Mouse (Mus musculus) c-Kit-positive CD71-positive TER-119-negative erythroid progenitor cells, embryonic 14.5 days (primary cell): Measurements from ENCODE around the gene Fermt2.
"Not testable (repeated sequence)": the region's sequence is repeated elsewhere in the genome, so short reads cannot be mapped to it uniquely, and the experiment has no call there.

ENCODE experiments used
- DNase-seq: peaks from one replicate; pipeline ENCODE4 v3.0.0-alpha.2; 2013; ENCODE audit warnings: low read depth

Gene Fermt2

GRCm38 (mm10) chr14:45507923-45508322 is 22.0 kb downstream of the Fermt2 start:
- DNase-seq, result no peak

GRCm38 (mm10) chr14:45507447-45507846 is 22.5 kb downstream of the Fermt2 start:
- DNase-seq, result no peak

GRCm38 (mm10) chr14:45507032-45507431 is 22.9 kb downstream of the Fermt2 start:
- no peak for DNase-seq

GRCm38 (mm10) chr14:45506165-45506564 is 23.8 kb downstream of the Fermt2 start:
- no peak for DNase-seq

- no peak for DNase-seq
Measured at GRCm38 (mm10) chr14:45504422-45505113, 25.4 kb downstream of the Fermt2 start.

- DNase-seq, result no peak
Measured at GRCm38 (mm10) chr14:45503934-45504333, 26.0 kb downstream of the Fermt2 start.

GRCm38 (mm10) chr14:45500052-45500451 is 29.9 kb downstream of the Fermt2 start:
- no peak for DNase-seq

- DNase-seq, result no peak
Measured at GRCm38 (mm10) chr14:45497116-45497515, 32.8 kb downstream of the Fermt2 start.

- not testable (repeated sequence) for DNase-seq
Measured at GRCm38 (mm10) chr14:45495810-45496209, 34.1 kb downstream of the Fermt2 start.

- no peak for DNase-seq
Measured at GRCm38 (mm10) chr14:45493891-45494290, 36.0 kb downstream of the Fermt2 start.

GRCm38 (mm10) chr14:45492668-45493067 is 37.2 kb downstream of the Fermt2 start:
- DNase-seq, result no peak

GRCm38 (mm10) chr14:45492038-45492437 is 37.9 kb downstream of the Fermt2 start:
- no peak for DNase-seq

GRCm38 (mm10) chr14:45487201-45487600 is 42.7 kb downstream of the Fermt2 start:
- DNase-seq, result not testable (repeated sequence)

- DNase-seq, result not testable (repeated sequence)
Measured at GRCm38 (mm10) chr14:45483361-45483760, 46.6 kb downstream of the Fermt2 start.

GRCm38 (mm10) chr14:45478977-45479806 is 50.7 kb downstream of the Fermt2 start:
- no peak for DNase-seq

GRCm38 (mm10) chr14:45478515-45478914 is 51.4 kb downstream of the Fermt2 start:
- no peak for DNase-seq

GRCm38 (mm10) chr14:45477651-45478050 is 52.3 kb downstream of the Fermt2 start:
- DNase-seq, result no peak

GRCm38 (mm10) chr14:45476990-45477389 is 52.9 kb downstream of the Fermt2 start:
- no peak for DNase-seq

GRCm38 (mm10) chr14:45472536-45472935 is 57.4 kb downstream of the Fermt2 start:
- DNase-seq, result no peak

GRCm38 (mm10) chr14:45469446-45469845 is 60.5 kb downstream of the Fermt2 start:
- DNase-seq, result no peak

- DNase-seq, result not testable (repeated sequence)
Measured at GRCm38 (mm10) chr14:45466371-45466770, 63.5 kb downstream of the Fermt2 start.

GRCm38 (mm10) chr14:45464036-45465035 is 65.6 kb downstream of the Fermt2 start:
- no peak for DNase-seq
